Mouse (Mus musculus): ENCODE measurements at regions not wholly inside any gene's neighbourhood (a gene's known extent, or its start where the extent isn't known, plus 50 kb on each side); places are given as distances from the start of the nearest gene placed in this dataset.

GRCm38 (mm10) chr11:37772481-37773089, 536.8 kb upstream of the Tenm2 start:
- 42% methylated on average over 2 of the region's 2 CpGs for WGBS
- Histone ChIP-seq H3K4me3 (ENCODE audit: insufficient read depth, low read depth, low read length) (no peak overlapping the region), H3K4me1 (ENCODE audit: control insufficient read depth, insufficient read depth, low read length) (no peaks in the 10 kb centered on the region), H3K27ac (ENCODE audit: insufficient read depth, low read depth, low read length) (no peak overlapping the region)
- no peak for TF ChIP-seq CTCF (IDR thresholded peaks at IDR 0.05; ENCODE audit: insufficient read depth, low read depth, low read length)
- TF ChIP-seq POLR2A (IDR thresholded peaks at IDR 0.05; ENCODE audit: insufficient read depth, low read depth, low read length), result no peak

- 73% methylated on average over 3 of the region's 3 CpGs for WGBS
- H3K4me3 ChIP-seq (ENCODE audit: insufficient read depth, low read depth, low read length), result no peak overlapping the region
- TF ChIP-seq CTCF (IDR thresholded peaks at IDR 0.05; ENCODE audit: insufficient read depth, low read depth, low read length), result no peak
- TF ChIP-seq POLR2A (IDR thresholded peaks at IDR 0.05; ENCODE audit: insufficient read depth, low read depth, low read length), result no peak
Measured at GRCm38 (mm10) chr11:37770881-37771280, 535.1 kb upstream of the Tenm2 start.

GRCm38 (mm10) chr11:37768121-37768520, 532.4 kb upstream of the Tenm2 start:
- H3K27ac ChIP-seq (ENCODE audit: insufficient read depth, low read depth, low read length), result no peak overlapping the region
- TF ChIP-seq POLR2A (IDR thresholded peaks at IDR 0.05; ENCODE audit: insufficient read depth, low read depth, low read length) (no peak), CTCF (IDR thresholded peaks at IDR 0.05; ENCODE audit: insufficient read depth, low read depth, low read length) (no peak)
- no peaks in the 10 kb centered on the region for H3K4me1 ChIP-seq (ENCODE audit: control insufficient read depth, insufficient read depth, low read length)
- WGBS, result 85% methylated on average over 3 of the region's 3 CpGs
- H3K4me3 ChIP-seq (ENCODE audit: insufficient read depth, low read depth, low read length), result no peak overlapping the region

More at GRCm38 (mm10) chr11:37770881-37771280, 535.1 kb upstream of the Tenm2 start:
- Histone ChIP-seq H3K4me1 (ENCODE audit: control insufficient read depth, insufficient read depth, low read length) (no peaks in the 10 kb centered on the region), H3K27ac (ENCODE audit: insufficient read depth, low read depth, low read length) (no peak overlapping the region)

GRCm38 (mm10) chr11:37735992-37736391, 500.2 kb upstream of the Tenm2 start:
- TF ChIP-seq POLR2A (IDR thresholded peaks at IDR 0.05; ENCODE audit: insufficient read depth, low read depth, low read length), result no peak
- TF ChIP-seq CTCF (IDR thresholded peaks at IDR 0.05; ENCODE audit: insufficient read depth, low read depth, low read length), result no peak
- H3K4me3 ChIP-seq (ENCODE audit: insufficient read depth, low read depth, low read length), result no peak overlapping the region
- no peak overlapping the region for H3K27ac ChIP-seq (ENCODE audit: insufficient read depth, low read depth, low read length)

GRCm38 (mm10) chr11:37735501-37735900, 499.7 kb upstream of the Tenm2 start:
- Histone ChIP-seq H3K27ac (ENCODE audit: insufficient read depth, low read depth, low read length) (peak overlapping the region; percentile 83; the same call in 1 of the 2 replicates), H3K4me1 (ENCODE audit: control insufficient read depth, insufficient read depth, low read length) (0 out of 2 replicates have a peak, but pooled peaks cover 2% of the 10 kb centered on the region), H3K4me3 (ENCODE audit: insufficient read depth, low read depth, low read length) (no peak overlapping the region)
- TF ChIP-seq POLR2A (IDR thresholded peaks at IDR 0.05; ENCODE audit: insufficient read depth, low read depth, low read length) (no peak), CTCF (IDR thresholded peaks at IDR 0.05; ENCODE audit: insufficient read depth, low read depth, low read length) (no peak)
- WGBS, result 48% methylated on average over 2 of the region's 2 CpGs

More at GRCm38 (mm10) chr11:37735992-37736391, 500.2 kb upstream of the Tenm2 start:
- H3K4me1 ChIP-seq (ENCODE audit: control insufficient read depth, insufficient read depth, low read length), result 0 out of 2 replicates have a peak, but pooled peaks cover 2% of the 10 kb centered on the region

- Histone ChIP-seq H3K4me1 (ENCODE audit: control insufficient read depth, insufficient read depth, low read length) (no peaks in the 10 kb centered on the region), H3K4me3 (ENCODE audit: insufficient read depth, low read depth, low read length) (no peak overlapping the region), H3K27ac (ENCODE audit: insufficient read depth, low read depth, low read length) (no peak overlapping the region)
- WGBS, result 73% methylated on average over 2 of the region's 2 CpGs
- TF ChIP-seq POLR2A (IDR thresholded peaks at IDR 0.05; ENCODE audit: insufficient read depth, low read depth, low read length), result no peak
- TF ChIP-seq CTCF (IDR thresholded peaks at IDR 0.05; ENCODE audit: insufficient read depth, low read depth, low read length), result no peak
Measured at GRCm38 (mm10) chr11:37696981-37697380, 461.2 kb upstream of the Tenm2 start.

- Histone ChIP-seq H3K4me1 (ENCODE audit: control insufficient read depth, insufficient read depth, low read length) (no peaks in the 10 kb centered on the region), H3K27ac (ENCODE audit: insufficient read depth, low read depth, low read length) (no peak overlapping the region), H3K4me3 (ENCODE audit: insufficient read depth, low read depth, low read length) (no peak overlapping the region)
- WGBS, result 67% methylated on average over 1 of the region's 1 CpGs
- TF ChIP-seq POLR2A (IDR thresholded peaks at IDR 0.05; ENCODE audit: insufficient read depth, low read depth, low read length) (no peak), CTCF (IDR thresholded peaks at IDR 0.05; ENCODE audit: insufficient read depth, low read depth, low read length) (no peak)
Measured at GRCm38 (mm10) chr11:37678484-37679193, 442.9 kb upstream of the Tenm2 start.

- no peak overlapping the region for H3K4me3 ChIP-seq (ENCODE audit: insufficient read depth, low read depth, low read length)
- no peak overlapping the region for H3K27ac ChIP-seq (ENCODE audit: insufficient read depth, low read depth, low read length)
- H3K4me1 ChIP-seq (ENCODE audit: control insufficient read depth, insufficient read depth, low read length), result no peaks in the 10 kb centered on the region
- 32% methylated on average over 3 of the region's 3 CpGs for WGBS
- TF ChIP-seq CTCF (IDR thresholded peaks at IDR 0.05; ENCODE audit: insufficient read depth, low read depth, low read length), result no peak
- no peak for TF ChIP-seq POLR2A (IDR thresholded peaks at IDR 0.05; ENCODE audit: insufficient read depth, low read depth, low read length)
Measured at GRCm38 (mm10) chr11:37671320-37671719, 435.6 kb upstream of the Tenm2 start.

- H3K4me1 ChIP-seq (ENCODE audit: control insufficient read depth, insufficient read depth, low read length), result no peaks in the 10 kb centered on the region
- TF ChIP-seq POLR2A (IDR thresholded peaks at IDR 0.05; ENCODE audit: insufficient read depth, low read depth, low read length), result no peak
- TF ChIP-seq CTCF (IDR thresholded peaks at IDR 0.05; ENCODE audit: insufficient read depth, low read depth, low read length), result no peak
- no peak overlapping the region for H3K4me3 ChIP-seq (ENCODE audit: insufficient read depth, low read depth, low read length)
- no peak overlapping the region for H3K27ac ChIP-seq (ENCODE audit: insufficient read depth, low read depth, low read length)
- 88% methylated on average over 1 of the region's 1 CpGs for WGBS
Measured at GRCm38 (mm10) chr11:37666925-37667324, 431.2 kb upstream of the Tenm2 start.

Data from olfactory bulb, adult 2 months (tissue).